Mouse (Mus musculus) hindbrain, postnatal 0 days (tissue): ENCODE measurements around the gene Asb2. TPM values are rescaled to one million over a fixed set of nuclear protein-coding genes. Genes with fewer than 3 reads are reported as not detected.

Experiments
- ATAC-seq: fragments of 200-750 bp; cut with Nextera tagmentation; 2 replicates; pipeline ENCODE4 v1.8.0; 2017; ENCODE audit warnings: mild to moderate bottlenecking, moderate TSS enrichment, moderate library complexity
- DNase-seq: peaks from one replicate; pipeline ENCODE4 v3.0.0-alpha.2; 2015; ENCODE audit warnings: low spot score
- H3K27ac ChIP-seq: fragments of 300-500 bp; sonication (generic); 2 replicates; pipeline ENCODE4 v1.5.1; 2014; ENCODE audit warnings: mild to moderate bottlenecking
- H3K27me3 ChIP-seq: fragments of 300-500 bp; sonication (generic); 2 replicates; pipeline ENCODE4 v1.6.1; 2014; ENCODE audit warnings: low read length, mixed read lengths; ENCODE audit not compliant: insufficient read depth
- H3K36me3 ChIP-seq: fragments of 300-500 bp; sonication (generic); 2 replicates; pipeline ENCODE4 v1.6.1; 2014; ENCODE audit warnings: low read length, mixed read lengths; ENCODE audit not compliant: insufficient read depth
- H3K4me1 ChIP-seq: fragments of 300-500 bp; sonication (generic); 2 replicates; pipeline ENCODE4 v1.6.1; 2014; ENCODE audit warnings: antibody characterized with exemption, low read length, mixed read lengths; ENCODE audit not compliant: insufficient read depth
- H3K4me2 ChIP-seq: fragments of 300-500 bp; sonication (generic); 2 replicates; pipeline ENCODE4 v1.6.1; 2014; ENCODE audit warnings: low read depth, mild to moderate bottlenecking, low read length, moderate library complexity, mixed read lengths
- H3K4me3 ChIP-seq: fragments of 300-500 bp; sonication (generic); 2 replicates; pipeline ENCODE4 v1.5.1; 2014; ENCODE audit warnings: low read length
- H3K9ac ChIP-seq: fragments of 300-500 bp; sonication (generic); replicated peaks from 2 replicates; pipeline ENCODE4 v1.6.1; 2014; ENCODE audit warnings: mild to moderate bottlenecking, low read length, moderate library complexity, mixed read lengths
- H3K9me3 ChIP-seq: fragments of 300-500 bp; sonication (generic); 2 replicates; pipeline ENCODE4 v1.6.1; 2016; ENCODE audit warnings: low read length, mixed read lengths
- CTCF ChIP-seq: IDR thresholded peaks from 2 replicates; pipeline ENCODE4 v1.5.1; 2016; ENCODE audit warnings: antibody characterized with exemption, control low read depth, low read depth
- WGBS: fragments of 180-500 bp; shearing (Covaris S2); extraction: QIAGEN DNeasy Blood & Tissue Kit; methylation state at CpG from one replicate; pipeline ENCODE4 v1.1.7; 2014; 5-methylcytosine and 5-hydroxymethylcytosine counted together
- polyA plus RNA-seq: library from polyadenylated mRNA; unstranded; fragments of >200 nt; fragmentation: Nextera tagmentation; extraction: Ambion mirVana; gene quantifications from 2 replicates; pipeline ENCODE4 v1.2.1, GENCODE M21; 2015
- total RNA-seq: library from RNA; depleted of rRNA; stranded (reverse); fragments of >200 nt; gene quantifications from 2 replicates; pipeline ENCODE4 v1.2.3, GENCODE M21; 2014

Gene Asb2
- total and polyA plus RNA-seq, 2 experiments from 2014 or later, result 1.6 to 3.2 TPM

GRCm38 (mm10) chr12:103347406-103347805 is 8.4 kb downstream of the Asb2 start:
- Histone ChIP-seq H3K27ac (no peak overlapping the region), H3K9ac (no peak overlapping the region), H3K36me3 (no peaks in the 10 kb centered on the region), H3K9me3 (no peaks in the 10 kb centered on the region), H3K4me3 (no peak overlapping the region), H3K4me2 (no peak overlapping the region), H3K4me1 (no peaks in the 10 kb centered on the region), H3K27me3 (no peaks in the 10 kb centered on the region)
- no peak for TF ChIP-seq CTCF
- no peak for ATAC-seq
- DNase-seq, result no peak
- 55% methylated on average over 5 of the region's 5 CpGs for WGBS

- no peaks in the 10 kb centered on the region for H3K9me3 ChIP-seq
- H3K36me3 ChIP-seq, result no peaks in the 10 kb centered on the region
- no peak overlapping the region for H3K9ac ChIP-seq
- H3K4me1 ChIP-seq, result no peaks in the 10 kb centered on the region
- H3K27ac ChIP-seq, result no peak overlapping the region
- H3K4me3 ChIP-seq, result no peak overlapping the region
- H3K4me2 ChIP-seq, result no peak overlapping the region
- ATAC-seq (no peak), DNase-seq (no peak)
- 84% methylated on average over 8 of the region's 8 CpGs for WGBS
- H3K27me3 ChIP-seq, result no peaks in the 10 kb centered on the region
- no peak for TF ChIP-seq CTCF
Measured at GRCm38 (mm10) chr12:103346945-103347344, 8.9 kb downstream of the Asb2 start.

- ATAC-seq, result no peak
- 88% methylated on average over 7 of the region's 7 CpGs for WGBS
Measured at GRCm38 (mm10) chr12:103344934-103345333, 10.9 kb downstream of the Asb2 start.

DNA sequence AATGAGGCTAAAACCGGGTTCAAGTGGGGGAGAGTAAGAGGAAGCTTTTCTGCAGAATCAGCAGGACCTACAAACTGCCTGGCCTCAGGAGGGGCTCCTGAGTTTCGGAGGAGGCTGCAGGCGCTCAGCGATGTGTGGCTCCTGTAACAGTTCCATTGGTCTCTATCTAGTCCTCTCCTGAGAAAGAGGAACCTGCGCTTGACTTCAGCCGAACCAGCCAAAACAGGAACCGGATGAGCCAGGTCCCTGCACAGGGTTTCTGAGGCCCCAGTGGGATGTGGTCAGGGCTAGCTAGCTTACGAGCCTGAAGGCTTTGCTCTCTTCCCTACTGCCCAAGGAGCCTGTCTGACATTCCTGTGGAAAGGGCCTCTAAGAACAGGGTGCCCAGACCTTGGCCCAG is 12.3 kb downstream of the Asb2 start:
- ATAC-seq (no peak), DNase-seq (no peak)
- no peak overlapping the region for H3K27ac ChIP-seq
- H3K4me3 ChIP-seq, result no peak overlapping the region
- H3K9ac ChIP-seq, result no peak overlapping the region
- no peaks in the 10 kb centered on the region for H3K27me3 ChIP-seq
- H3K4me1 ChIP-seq, result no peaks in the 10 kb centered on the region
- TF ChIP-seq CTCF, result no peak
- H3K4me2 ChIP-seq, result no peak overlapping the region
- no peaks in the 10 kb centered on the region for H3K9me3 ChIP-seq
- no peaks in the 10 kb centered on the region for H3K36me3 ChIP-seq
- WGBS, result 84% methylated on average over 8 of the region's 8 CpGs

More at GRCm38 (mm10) chr12:103344934-103345333, 10.9 kb downstream of the Asb2 start:
- H3K36me3 ChIP-seq, result no peaks in the 10 kb centered on the region
- no peak for DNase-seq
- no peaks in the 10 kb centered on the region for H3K4me1 ChIP-seq
- H3K9me3 ChIP-seq, result no peaks in the 10 kb centered on the region
- no peaks in the 10 kb centered on the region for H3K27me3 ChIP-seq
- TF ChIP-seq CTCF, result no peak
- H3K4me2 ChIP-seq, result no peak overlapping the region
- no peak overlapping the region for H3K27ac ChIP-seq
- H3K9ac ChIP-seq, result no peak overlapping the region
- H3K4me3 ChIP-seq, result no peak overlapping the region

DNA sequence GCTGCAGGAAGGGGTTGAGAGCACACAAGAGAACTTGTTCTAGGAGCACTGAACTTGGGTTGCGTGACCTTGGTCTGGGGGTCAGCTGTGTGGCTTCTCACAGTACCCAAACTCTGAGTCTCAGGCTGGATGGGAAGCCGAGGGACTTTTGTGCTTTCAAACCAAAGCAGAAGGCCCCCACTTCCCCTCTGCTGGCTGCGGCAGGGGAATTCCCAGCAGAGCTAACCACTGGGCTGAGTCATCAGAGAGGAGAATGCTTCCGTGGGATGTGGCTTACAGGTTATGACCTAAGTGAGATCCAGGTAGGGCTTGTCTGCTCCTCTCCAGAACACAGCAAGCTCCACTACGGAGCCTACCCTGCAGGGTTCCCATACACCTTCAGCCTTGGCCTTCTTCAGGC is 14.6 kb downstream of the Asb2 start:
- Histone ChIP-seq H3K9ac (no peak overlapping the region), H3K4me2 (no peak overlapping the region), H3K27me3 (no peaks in the 10 kb centered on the region), H3K36me3 (no peaks in the 10 kb centered on the region), H3K4me3 (no peak overlapping the region), H3K27ac (no peak overlapping the region), H3K4me1 (no peaks in the 10 kb centered on the region), H3K9me3 (no peaks in the 10 kb centered on the region)
- no peak for TF ChIP-seq CTCF
- DNase-seq (no peak), ATAC-seq (no peak)
- 89% methylated on average over 5 of the region's 5 CpGs for WGBS

GRCm38 (mm10) chr12:103338162-103338798 is 17.5 kb downstream of the Asb2 start:
- DNase-seq (no peak), ATAC-seq (no peak)
- Histone ChIP-seq H3K4me3 (no peak overlapping the region), H3K9me3 (no peaks in the 10 kb centered on the region), H3K27me3 (no peaks in the 10 kb centered on the region), H3K36me3 (no peaks in the 10 kb centered on the region), H3K4me1 (no peaks in the 10 kb centered on the region), H3K27ac (no peak overlapping the region), H3K9ac (no peak overlapping the region), H3K4me2 (no peak overlapping the region)
- no peak for TF ChIP-seq CTCF
- 69% methylated on average over 14 of the region's 14 CpGs for WGBS

DNA sequence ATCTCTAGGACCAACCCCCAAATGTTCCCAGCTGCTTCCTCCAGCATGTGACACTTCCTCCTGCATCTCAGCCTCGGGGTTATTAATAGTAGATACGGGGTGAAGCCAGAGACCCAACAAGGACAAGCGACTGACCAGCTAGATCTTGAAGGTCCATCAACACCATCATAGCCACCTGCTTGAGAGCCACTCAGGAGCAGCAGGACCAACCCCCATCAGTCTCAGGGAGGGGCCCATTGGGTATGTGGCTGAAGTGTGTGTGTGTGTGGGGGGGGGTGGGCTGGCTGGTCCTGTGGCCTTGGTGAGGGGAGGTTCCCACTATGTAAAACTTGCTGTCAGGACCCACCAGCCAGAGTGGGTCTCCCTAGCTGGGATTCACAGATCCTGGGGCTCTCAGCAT is 19.0 kb downstream of the Asb2 start:
- H3K27me3 ChIP-seq, result no peaks in the 10 kb centered on the region
- no peak overlapping the region for H3K4me3 ChIP-seq
- H3K9me3 ChIP-seq, result no peaks in the 10 kb centered on the region
- no peak overlapping the region for H3K4me2 ChIP-seq
- H3K27ac ChIP-seq, result no peak overlapping the region
- WGBS, result 79% methylated on average over 3 of the region's 3 CpGs
- DNase-seq, result no peak
- ATAC-seq, result no peak
- no peak overlapping the region for H3K9ac ChIP-seq
- TF ChIP-seq CTCF, result no peak
- no peaks in the 10 kb centered on the region for H3K36me3 ChIP-seq
- no peaks in the 10 kb centered on the region for H3K4me1 ChIP-seq
